Mouse (Mus musculus) cortical plate, adult 2 months (tissue): ENCODE data around the gene Dctpp1. TPM values are rescaled to one million over a fixed set of nuclear protein-coding genes. Genes with fewer than 3 reads are reported as not detected.
"Not testable (repeated sequence)": the region's sequence is repeated elsewhere in the genome, so short reads cannot be mapped to it uniquely, and the experiment has no call there.

ENCODE experiments used
- H3K27ac ChIP-seq: fragments of 200-500 bp; 2 replicates; pipeline ENCODE4 v1.5.1; 2012; ENCODE audit warnings: low read length, control low read depth, inconsistent platforms; ENCODE audit not compliant: insufficient read depth
- H3K4me1 ChIP-seq: fragments of 200-500 bp; 2 replicates; pipeline ENCODE4 v1.6.1; 2011; ENCODE audit warnings: low read length; ENCODE audit not compliant: control insufficient read depth, insufficient read depth
- H3K4me3 ChIP-seq: fragments of 200-500 bp; 2 replicates; pipeline ENCODE4 v1.5.1; 2011; ENCODE audit warnings: mild to moderate bottlenecking, low read length, control low read depth; ENCODE audit not compliant: insufficient read depth
- CTCF ChIP-seq: fragments of 200-500 bp; IDR thresholded peaks from 2 replicates; pipeline ENCODE4 v1.5.1; 2011; ENCODE audit warnings: mild to moderate bottlenecking, control low read depth, low read length; ENCODE audit not compliant: insufficient read depth; ENCODE audit errors: extremely low read depth
- POLR2A ChIP-seq: fragments of 200-500 bp; IDR thresholded peaks from 2 replicates; pipeline ENCODE4 v1.6.1; 2011; ENCODE audit warnings: mild to moderate bottlenecking, low read length, control low read depth; ENCODE audit not compliant: insufficient read depth; ENCODE audit errors: extremely low read depth
- polyA plus RNA-seq: library from polyadenylated mRNA; depleted of rRNA; stranded (reverse); fragments of >200 nt; gene quantifications from 2 replicates; pipeline ENCODE4 v1.2.3, GENCODE M21; 2012

Dctpp1 gene
- polyA plus RNA-seq, 1 experiment: 37.4 TPM

GRCm38 (mm10) chr7:127253821-127254769, 6.4 kb downstream of the Dctpp1 start:
- Histone ChIP-seq H3K27ac (peak overlapping the region; percentile 91), H3K4me1 (peaks cover 1% of the 10 kb centered on the region; the same call in 1 of the 2 replicates), H3K4me3 (peak overlapping the region; percentile 45)
- TF ChIP-seq CTCF (no peak), POLR2A (peak; percentile 60; the same call in 1 of the 2 replicates)

- Histone ChIP-seq H3K27ac (peak overlapping the region; percentile 91), H3K4me1 (peaks cover 1% of the 10 kb centered on the region; the same call in 1 of the 2 replicates), H3K4me3 (peak overlapping the region; percentile 45)
- no peak for TF ChIP-seq CTCF
- TF ChIP-seq POLR2A: no peak
These were observed 7.2 kb downstream of the Dctpp1 start for GRCm38 (mm10) chr7:127253341-127253740.

- H3K27ac ChIP-seq: no peak overlapping the region
- TF ChIP-seq POLR2A: no peak
- peak; percentile 41 for TF ChIP-seq CTCF
These were observed 8.1 kb downstream of the Dctpp1 start for GRCm38 (mm10) chr7:127252414-127252813.

GRCm38 (mm10) chr7:127250511-127250910, 10.0 kb downstream of the Dctpp1 start:
- not testable (repeated sequence) for H3K4me3 ChIP-seq, H3K27ac ChIP-seq, H3K4me1 ChIP-seq

More at GRCm38 (mm10) chr7:127252414-127252813, 8.1 kb downstream of the Dctpp1 start:
- H3K4me3 ChIP-seq: no peak overlapping the region
- H3K4me1 ChIP-seq: peaks cover 1% of the 10 kb centered on the region; the same call in 1 of the 2 replicates

GRCm38 (mm10) chr7:127244658-127245510, 15.6 kb downstream of the Dctpp1 start:
- Histone ChIP-seq H3K4me1 (peaks cover 3% of the 10 kb centered on the region; the same call in 1 of the 2 replicates), H3K4me3 (peak overlapping the region; percentile 60), H3K27ac (peak overlapping the region; percentile 97)
- TF ChIP-seq CTCF (no peak), POLR2A (no peak)

- H3K4me1 ChIP-seq: peaks cover 3% of the 10 kb centered on the region; the same call in 1 of the 2 replicates
- TF ChIP-seq CTCF (no peak), POLR2A (peak; percentile 62)
- H3K27ac ChIP-seq: peak within 1 kb of the TSS; percentile 97
- peak within 1 kb of the TSS; percentile 60 for H3K4me3 ChIP-seq
These were observed 16.4 kb downstream of the Dctpp1 start, which contains the start of gene Zfp771 for GRCm38 (mm10) chr7:127243870-127244657. Gene Zfp771 (plus strand): TSS chr7:127244274.

- Histone ChIP-seq H3K4me1 (peaks cover 3% of the 10 kb centered on the region; the same call in 1 of the 2 replicates), H3K4me3 (peak overlapping the region; percentile 60), H3K27ac (peak overlapping the region; percentile 96)
- TF ChIP-seq CTCF: no peak
- no peak for TF ChIP-seq POLR2A
These were observed 17.1 kb downstream of the Dctpp1 start for GRCm38 (mm10) chr7:127243361-127243867.

- Histone ChIP-seq H3K27ac (no peak overlapping the region), H3K4me1 (peaks cover 7% of the 10 kb centered on the region), H3K4me3 (no peak overlapping the region)
- no peak for TF ChIP-seq CTCF
- no peak for TF ChIP-seq POLR2A
These were observed 25.7 kb downstream of the Dctpp1 start for GRCm38 (mm10) chr7:127234777-127235176.
